Mouse (Mus musculus) embryo, embryonic 10.5 days (tissue): Measurements from ENCODE around the gene Syngap1.
"Not testable (repeated sequence)": the region's sequence is repeated elsewhere in the genome, so short reads cannot be mapped to it uniquely, and the experiment has no call there.

Source experiments
- DNase-seq: peaks from one replicate; pipeline ENCODE4 v3.0.0-alpha.2; 2015; ENCODE audit warnings: low spot score

Syngap1 gene

GRCm38 (mm10) chr17:26941031-26941789 lies at the start of gene Syngap1:
Gene Syngap1, plus strand, starts transcription at chr17:26941253.
- peak; percentile 76 for DNase-seq

- no peak for DNase-seq
Measured at GRCm38 (mm10) chr17:26892635-26893375, 48.2 kb upstream of the Syngap1 start.

GRCm38 (mm10) chr17:26893492-26893891 lies 47.6 kb upstream of the Syngap1 start:
- no peak for DNase-seq

- no peak for DNase-seq
Measured at GRCm38 (mm10) chr17:26894342-26894741, 46.7 kb upstream of the Syngap1 start.

- DNase-seq = peak; percentile 86
Measured at GRCm38 (mm10) chr17:26895578-26895977, 45.5 kb upstream of the Syngap1 start.

GRCm38 (mm10) chr17:26900916-26901315 lies 40.1 kb upstream of the Syngap1 start:
- no peak for DNase-seq

- DNase-seq = no peak
Measured at GRCm38 (mm10) chr17:26904320-26904719, 36.7 kb upstream of the Syngap1 start.

GRCm38 (mm10) chr17:26907506-26907905 lies 33.5 kb upstream of the Syngap1 start:
- not testable (repeated sequence) for DNase-seq

GRCm38 (mm10) chr17:26915248-26915647 lies 25.8 kb upstream of the Syngap1 start:
- no peak for DNase-seq

- DNase-seq = peak; percentile 100
Measured at GRCm38 (mm10) chr17:26916711-26917482, 24.2 kb upstream of the Syngap1 start, which contains the start of gene Kifc5b. Gene Kifc5b, plus strand, starts transcription at chr17:26917091.

GRCm38 (mm10) chr17:26917560-26917959 lies 23.5 kb upstream of the Syngap1 start:
- peak; percentile 21 for DNase-seq

- DNase-seq = no peak
Measured at GRCm38 (mm10) chr17:26918343-26918742, 22.7 kb upstream of the Syngap1 start.

GRCm38 (mm10) chr17:26919516-26919915 lies 21.5 kb upstream of the Syngap1 start:
- not testable (repeated sequence) for DNase-seq

- not testable (repeated sequence) for DNase-seq
Measured at GRCm38 (mm10) chr17:26922368-26922767, 18.7 kb upstream of the Syngap1 start.

- DNase-seq = not testable (repeated sequence)
Measured at GRCm38 (mm10) chr17:26925414-26925813, 15.6 kb upstream of the Syngap1 start.

- peak; percentile 62 for DNase-seq
Measured at GRCm38 (mm10) chr17:26931795-26932194, 9.3 kb upstream of the Syngap1 start.

GRCm38 (mm10) chr17:26932839-26933398 lies 8.1 kb upstream of the Syngap1 start, which contains the start of gene Phf1:
Gene Phf1, plus strand, starts transcription at chr17:26933052.
- DNase-seq = peak; percentile 94

GRCm38 (mm10) chr17:26933419-26933818 lies 7.6 kb upstream of the Syngap1 start:
- DNase-seq = no peak

GRCm38 (mm10) chr17:26933885-26934827 lies 6.9 kb upstream of the Syngap1 start:
- no peak for DNase-seq

GRCm38 (mm10) chr17:26935027-26935426 lies 6.0 kb upstream of the Syngap1 start:
- DNase-seq = no peak

- DNase-seq = no peak
Measured at GRCm38 (mm10) chr17:26936453-26936852, 4.6 kb upstream of the Syngap1 start.
